Mouse (Mus musculus) brain, embryonic 14.5 days (tissue): ENCODE data around the gene Pafah1b3.

Experiments
- CTCF ChIP-seq: fragments of 200-500 bp; IDR thresholded peaks from 2 replicates; pipeline ENCODE4 v1.5.1; 2012; ENCODE audit warnings: inconsistent platforms, mild to moderate bottlenecking, moderate library complexity, borderline replicate concordance; ENCODE audit not compliant: insufficient read depth, insufficient read length; ENCODE audit errors: extremely low read depth
- POLR2A ChIP-seq: fragments of 200-500 bp; IDR thresholded peaks from 2 replicates; pipeline ENCODE4 v1.6.1; 2012; ENCODE audit warnings: mild to moderate bottlenecking, inconsistent platforms, borderline replicate concordance; ENCODE audit not compliant: poor library complexity, insufficient read depth, insufficient read length, severe bottlenecking; ENCODE audit errors: extremely low read depth

- TF ChIP-seq CTCF (no peak), POLR2A (no peak)
Observed at GRCm38 (mm10) chr7:25279861-25280791, 17.7 kb downstream of the Pafah1b3 start.
